Mouse (Mus musculus) neutrophil, adult 65 days (primary cell): ENCODE measurements around the gene E430018J23Rik. TPM values are rescaled to one million over a fixed set of nuclear protein-coding genes. Genes with fewer than 3 reads are reported as not detected.

Experiments used
- total RNA-seq: library from RNA; stranded (reverse); gene quantifications from 2 replicates; pipeline ENCODE4 v1.2.4, GENCODE M21; 2023

E430018J23Rik gene
- total RNA-seq = 1.1 and 1.4 TPM in 2 replicates

DNA sequence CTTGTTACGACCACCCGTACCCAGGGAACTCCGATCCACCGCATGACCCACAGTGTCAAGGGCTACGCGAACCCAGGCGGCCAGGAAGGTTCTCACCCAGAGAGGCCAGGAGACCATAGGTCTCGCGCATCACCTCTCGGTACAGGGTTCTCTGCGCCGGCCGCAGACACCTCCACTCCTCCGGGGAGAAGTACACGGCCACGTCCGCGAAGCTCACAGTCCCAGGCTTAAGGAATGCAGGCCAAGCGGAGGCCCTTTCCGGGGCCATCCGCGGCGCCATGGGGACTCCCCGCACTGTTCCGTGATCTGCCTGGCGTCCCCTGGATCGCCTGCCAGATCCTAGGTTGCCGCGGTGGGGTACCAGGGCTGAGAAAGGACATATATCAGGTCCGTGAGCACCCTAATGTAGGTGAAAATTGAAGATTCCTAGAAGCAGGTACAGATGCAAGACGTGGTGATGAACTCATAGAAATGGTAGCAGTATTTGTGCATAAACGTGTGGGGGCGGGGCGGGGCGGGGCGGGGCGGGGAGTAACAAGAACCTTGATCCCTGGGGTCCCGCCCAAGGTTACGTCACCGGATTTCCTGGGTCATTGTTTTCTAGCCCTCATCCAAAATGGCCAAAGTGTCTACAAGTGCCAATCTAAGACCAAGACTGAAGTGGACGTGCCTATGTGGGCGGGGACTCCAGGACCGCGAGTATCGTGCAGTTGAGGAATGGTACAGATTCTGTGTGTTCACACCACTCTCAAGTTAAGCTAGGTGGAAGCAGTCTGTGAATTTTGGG is at the start of gene E430018J23Rik:
TSS of gene E430018J23Rik (minus strand) at position 473 of the 787 bp plus-strand sequence.

DNA sequence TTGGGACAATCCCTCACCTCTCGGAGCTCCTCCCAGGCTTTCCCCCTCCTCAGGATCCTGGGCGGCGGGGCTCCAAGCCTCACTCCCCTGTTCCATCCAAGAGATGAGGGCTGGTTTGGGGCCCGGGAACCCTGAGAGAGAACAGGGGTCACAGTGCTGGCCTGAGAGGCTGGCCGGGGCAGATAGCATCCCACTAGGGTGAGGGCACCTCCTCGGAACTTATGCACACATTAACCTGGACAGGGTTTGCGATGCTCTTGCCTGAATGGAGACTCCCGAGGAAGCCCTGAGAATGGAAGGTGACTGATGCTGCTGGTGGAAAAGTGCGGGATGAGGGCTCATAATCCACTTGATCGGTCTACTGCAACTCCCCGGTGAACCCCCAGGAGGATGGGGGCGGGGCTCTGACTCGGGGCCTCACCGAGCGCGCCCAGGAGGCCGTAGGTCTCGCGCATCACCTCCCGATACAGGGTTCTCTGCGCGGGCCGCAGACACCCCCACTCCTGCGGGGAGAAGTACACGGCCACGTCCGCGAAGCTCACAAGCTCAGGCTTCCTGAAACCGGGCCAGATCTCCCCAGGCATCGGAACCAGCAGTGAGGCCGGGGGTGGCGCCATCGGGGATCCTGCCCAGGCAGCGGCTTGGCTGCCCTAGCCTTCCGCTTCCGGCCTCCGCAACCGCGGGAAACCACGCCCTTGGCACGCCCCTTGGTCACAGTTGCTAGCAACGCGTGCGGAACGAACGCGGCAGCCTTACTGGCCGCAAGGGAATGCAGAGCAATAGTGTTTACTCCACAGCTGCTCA is 28.2 kb upstream of the E430018J23Rik start, which contains the start of gene Zfp688:
TSS of gene Zfp688 (minus strand) at position 681 of the 804 bp plus-strand sequence.

GRCm38 (mm10) chr7:127406002-127406987 is 12.9 kb upstream of the E430018J23Rik start, which contains the start of gene Zfp764:
Zfp764 (minus strand) TSS chr7:127406822.

DNA sequence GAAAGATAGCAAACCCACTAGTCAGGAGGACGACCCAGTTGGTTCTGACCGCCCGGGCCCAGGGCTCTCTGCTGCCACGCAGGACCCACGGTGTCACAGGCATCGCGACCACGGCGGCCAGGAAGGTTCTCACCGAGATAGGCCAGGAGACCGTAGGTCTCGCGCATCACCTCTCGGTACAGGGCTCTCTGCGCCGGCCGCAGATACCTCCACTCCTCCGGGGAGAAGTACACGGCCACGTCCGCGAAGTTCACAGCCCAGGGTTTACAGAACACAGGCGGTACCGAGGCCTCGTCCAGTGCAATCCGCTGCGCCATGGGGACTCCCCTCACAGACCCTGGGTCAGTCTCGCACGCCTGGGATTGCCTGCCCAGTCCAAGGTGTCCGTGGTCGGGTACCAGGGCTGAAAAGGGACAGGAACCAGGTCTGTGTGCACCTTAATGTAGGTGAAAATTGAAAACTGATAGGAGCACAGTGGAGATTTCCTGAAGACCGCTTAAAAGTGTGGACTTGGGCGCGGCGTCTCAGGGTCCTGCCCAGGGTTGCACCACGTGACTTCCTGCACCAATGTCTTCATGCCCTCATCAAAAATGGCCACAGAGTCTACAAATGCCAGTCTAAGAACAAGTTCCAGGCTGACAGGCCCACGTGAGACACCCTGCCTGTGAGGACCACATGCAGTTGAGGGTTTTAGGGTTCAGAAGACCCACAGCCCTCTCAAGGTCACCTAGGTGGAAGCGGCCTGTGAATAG is 6.6 kb downstream of the E430018J23Rik start, which contains the start of gene 9130019O22Rik:
TSS of gene 9130019O22Rik (minus strand) at position 526 of the 752 bp plus-strand sequence.

GRCm38 (mm10) chr7:127375271-127376245 is 17.9 kb downstream of the E430018J23Rik start, which contains the start of gene Zfp747:
Zfp747 (minus strand) TSS chr7:127376050.

DNA sequence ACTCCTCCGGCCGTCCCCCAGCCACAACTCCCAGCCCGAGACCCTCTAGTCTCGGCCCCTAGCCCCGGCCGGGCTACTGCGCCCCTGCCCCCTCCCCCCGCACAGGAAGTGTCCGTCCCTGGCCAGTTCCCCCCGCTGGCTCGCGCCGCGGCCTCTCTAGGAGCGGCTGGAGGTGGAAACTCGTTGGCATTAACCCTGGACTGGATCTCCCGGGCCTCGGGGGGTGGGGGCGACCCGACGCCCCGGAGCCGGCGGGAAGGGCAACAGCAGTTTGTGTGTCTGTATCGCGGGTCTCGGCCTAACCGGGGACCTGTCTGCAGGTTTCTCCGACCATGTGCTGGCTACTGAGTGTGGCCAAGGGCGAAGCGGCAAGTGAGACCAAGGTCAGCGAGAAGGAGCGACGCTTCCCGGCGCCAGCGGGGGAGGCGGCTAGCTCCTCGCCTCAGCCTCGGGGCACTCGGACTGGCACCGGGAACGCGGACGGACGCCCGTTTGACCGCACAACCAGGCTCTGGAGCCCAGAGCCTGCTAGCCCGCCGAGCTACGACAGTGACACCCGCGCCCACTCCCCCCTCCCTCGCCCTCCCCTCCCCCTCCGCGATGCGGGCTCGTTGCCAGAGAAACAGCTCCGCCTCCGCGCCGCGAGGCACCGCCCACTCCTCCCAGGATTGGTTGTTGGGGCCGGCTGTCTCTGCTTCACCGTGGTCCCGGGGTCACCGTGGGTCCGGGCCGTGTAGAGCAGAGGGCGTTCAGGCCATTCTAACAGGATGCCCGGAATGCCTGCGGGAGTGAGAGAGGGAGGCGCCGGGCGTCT is 47.7 kb downstream of the E430018J23Rik start, which contains the start of gene Zfp768:
TSS of gene Zfp768 (minus strand) at position 78 of the 814 bp plus-strand sequence.

Other genes starting within 250 kb of the E430018J23Rik start
- 47.6 and 62.2 TPM in 2 replicates for gene Cd2bp2, start 197.6 kb downstream of the E430018J23Rik start, total RNA-seq
- gene Tbc1d10b, start 185.2 kb downstream of the E430018J23Rik start, total RNA-seq = 106 and 122 TPM in 2 replicates
- 6.7 and 11.1 TPM in 2 replicates for gene Mylpf, start 184.7 kb downstream of the E430018J23Rik start, total RNA-seq
- gene Zfp553, start 160.6 kb downstream of the E430018J23Rik start, total RNA-seq = 2.8 and 4.0 TPM in 2 replicates
- gene Sept1, start 160.5 kb downstream of the E430018J23Rik start, total RNA-seq = 107 and 123 TPM in 2 replicates
- gene Zfp771, start 149.4 kb downstream of the E430018J23Rik start, total RNA-seq = 3.2 and 4.7 TPM in 2 replicates
- 18.4 and 20.9 TPM in 2 replicates for gene Dctpp1, start 132.9 kb downstream of the E430018J23Rik start, total RNA-seq
- gene Sephs2, start 119.6 kb downstream of the E430018J23Rik start, total RNA-seq = 150 and 202 TPM in 2 replicates
- gene Itgal, start 97.4 kb downstream of the E430018J23Rik start, total RNA-seq = 239 and 332 TPM in 2 replicates
- gene Zfp768, start 48.0 kb downstream of the E430018J23Rik start, total RNA-seq = 7.5 and 8.1 TPM in 2 replicates
- gene Zfp747, start 17.6 kb downstream of the E430018J23Rik start, total RNA-seq = 3.9 and 5.9 TPM in 2 replicates
- 1.3 and 1.5 TPM in 2 replicates for gene 9130019O22Rik, start 6.5 kb downstream of the E430018J23Rik start, total RNA-seq
- gene Zfp764, start 13.2 kb upstream of the E430018J23Rik start, total RNA-seq = 1.5 and 2.2 TPM in 2 replicates
- 13.2 and 14.6 TPM in 2 replicates for gene Zfp688, start 28.4 kb upstream of the E430018J23Rik start, total RNA-seq
- gene Zfp689, start 55.5 kb upstream of the E430018J23Rik start, total RNA-seq = 2.1 and 3.1 TPM in 2 replicates
- gene Prr14, start 66.0 kb upstream of the E430018J23Rik start, total RNA-seq = 153 and 167 TPM in 2 replicates
- 324 and 414 TPM in 2 replicates for gene Fbrs, start 85.6 kb upstream of the E430018J23Rik start, total RNA-seq
- gene Srcap, start 118.4 kb upstream of the E430018J23Rik start, total RNA-seq = 77.3 and 96.9 TPM in 2 replicates
- 16.4 and 27.7 TPM in 2 replicates for gene Gm42715, start 126.0 kb upstream of the E430018J23Rik start, total RNA-seq
- not detected in 2 replicates for gene Tmem265, start 167.8 kb upstream of the E430018J23Rik start, total RNA-seq
- 132 and 168 TPM in 2 replicates for gene Phkg2, start 179.7 kb upstream of the E430018J23Rik start, total RNA-seq
- gene Ccdc189, start 195.0 kb upstream of the E430018J23Rik start, total RNA-seq = 18.5 and 19.6 TPM in 2 replicates
- 199 and 280 TPM in 2 replicates for gene Rnf40, start 195.1 kb upstream of the E430018J23Rik start, total RNA-seq
- 2.6 and 2.7 TPM in 2 replicates for gene Zfp629, start 222.2 kb upstream of the E430018J23Rik start, total RNA-seq